Mouse (Mus musculus): ENCODE results near the gene Pik3r5. TPM values are rescaled to one million over a fixed set of nuclear protein-coding genes. Genes with fewer than 3 reads are reported as not detected.

Gene Pik3r5
- total and polyA plus RNA-seq, 2 experiments from 2014 or later: 0.65 to 1.4 TPM

- no peak overlapping the region for H3K9ac ChIP-seq (replicated peaks; ENCODE audit: low read length)
- no peak overlapping the region for H3K4me2 ChIP-seq (ENCODE audit: low read depth, low read length)
- H3K4me1 ChIP-seq (ENCODE audit: insufficient read depth, low read length): no peaks in the 10 kb centered on the region
- H3K27ac ChIP-seq: no peak overlapping the region
- DNase-seq (ENCODE audit: low spot score) (peak; percentile 25), ATAC-seq (no peak)
- no peaks in the 10 kb centered on the region for H3K27me3 ChIP-seq (ENCODE audit: insufficient read depth, low read length)
- H3K9me3 ChIP-seq (ENCODE audit: low read length): peaks cover 3% of the 10 kb centered on the region; the same call in 1 of the 2 replicates
- peak; percentile 82 for TF ChIP-seq CTCF (IDR thresholded peaks at IDR 0.05; ENCODE audit: low read depth)
- no peak overlapping the region for H3K4me3 ChIP-seq (ENCODE audit: low read length)
- 38% methylated on average over 9 of the region's 9 CpGs for WGBS
- H3K36me3 ChIP-seq (ENCODE audit: insufficient read depth, low read length): no peaks in the 10 kb centered on the region
These were observed 14.1 kb upstream of the Pik3r5 start for GRCm38 (mm10) chr11:68417831-68418230.

DNA sequence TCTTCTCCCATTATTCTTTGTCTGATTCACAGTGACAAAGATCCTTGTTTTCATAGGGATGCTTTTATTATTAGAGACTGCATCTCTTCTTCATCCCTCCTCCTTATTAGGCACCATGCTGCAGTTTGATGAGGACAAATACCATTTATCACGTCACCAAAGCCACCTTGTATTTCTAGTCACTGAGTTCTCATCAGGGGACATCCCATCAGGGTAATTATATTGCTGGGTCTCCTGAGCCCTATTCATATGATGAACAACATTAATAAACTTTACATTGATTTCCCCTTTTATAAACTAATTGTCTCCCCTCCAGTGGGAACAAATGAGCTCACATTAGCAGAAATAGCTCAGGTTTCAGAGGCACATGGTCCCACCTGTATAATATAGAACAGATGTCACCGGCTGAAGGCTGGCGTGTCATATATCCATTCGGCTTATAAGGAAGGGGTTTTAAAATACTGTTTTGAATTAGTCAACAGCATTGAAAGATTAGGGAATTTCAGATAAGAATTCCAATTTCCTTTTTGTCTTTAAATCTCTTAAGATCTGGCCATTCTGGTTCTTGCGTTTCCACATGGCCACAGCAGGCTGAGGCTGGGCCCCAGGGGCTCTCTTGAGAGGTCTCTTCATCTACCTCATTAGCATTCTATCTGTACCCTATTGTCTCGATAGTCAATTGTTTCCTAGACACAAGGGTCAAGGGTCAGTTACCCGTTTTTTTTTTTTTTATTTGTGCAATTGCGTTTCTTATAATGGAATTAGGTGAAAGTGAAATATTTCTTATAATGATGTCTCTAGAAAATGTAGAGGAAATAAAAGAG, 6.2 kb upstream of the Pik3r5 start:
- TF ChIP-seq CTCF (IDR thresholded peaks at IDR 0.05; ENCODE audit: low read depth): no peak
- H3K4me3 ChIP-seq (ENCODE audit: low read length): no peak overlapping the region
- H3K4me1 ChIP-seq (ENCODE audit: insufficient read depth, low read length): no peaks in the 10 kb centered on the region
- no peaks in the 10 kb centered on the region for H3K27me3 ChIP-seq (ENCODE audit: insufficient read depth, low read length)
- 33% methylated on average over 8 of the region's 8 CpGs for WGBS
- no peak overlapping the region for H3K9ac ChIP-seq (replicated peaks; ENCODE audit: low read length)
- ATAC-seq (no peak), DNase-seq (ENCODE audit: low spot score) (no peak)
- H3K4me2 ChIP-seq (ENCODE audit: low read depth, low read length): no peak overlapping the region
- no peak overlapping the region for H3K27ac ChIP-seq
- no peaks in the 10 kb centered on the region for H3K9me3 ChIP-seq (ENCODE audit: low read length)
- no peaks in the 10 kb centered on the region for H3K36me3 ChIP-seq (ENCODE audit: insufficient read depth, low read length)

DNA sequence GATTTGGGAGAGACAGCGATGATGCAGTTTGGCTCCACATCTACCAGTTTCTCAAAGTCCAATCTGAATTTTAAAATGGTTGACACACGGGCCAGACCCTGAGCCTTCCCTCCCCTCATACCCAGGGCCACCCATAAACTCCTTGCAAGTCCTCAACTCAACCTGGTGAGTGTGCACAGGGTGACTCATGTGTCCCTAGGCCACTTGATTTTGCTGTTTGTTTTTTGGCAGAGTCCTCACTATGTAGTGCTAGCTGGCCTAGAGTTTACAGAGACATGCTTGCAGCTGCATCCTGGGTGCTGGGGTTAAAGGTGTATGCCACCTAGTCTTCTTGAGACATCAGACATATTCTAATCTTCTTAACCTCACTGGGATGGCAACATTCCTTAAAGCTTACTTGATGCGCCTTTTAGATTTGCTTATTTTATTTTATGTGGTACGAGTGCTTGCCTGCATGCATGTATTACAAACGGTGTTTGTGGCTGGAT, 4.8 kb upstream of the Pik3r5 start:
- Histone ChIP-seq H3K36me3 (ENCODE audit: insufficient read depth, low read length) (no peaks in the 10 kb centered on the region), H3K27ac (no peak overlapping the region), H3K4me1 (ENCODE audit: insufficient read depth, low read length) (no peaks in the 10 kb centered on the region), H3K4me2 (ENCODE audit: low read depth, low read length) (no peak overlapping the region), H3K27me3 (ENCODE audit: insufficient read depth, low read length) (no peaks in the 10 kb centered on the region; the same call in 1 of the 2 replicates), H3K4me3 (ENCODE audit: low read length) (no peak overlapping the region), H3K9ac (replicated peaks; ENCODE audit: low read length) (no peak overlapping the region), H3K9me3 (ENCODE audit: low read length) (no peaks in the 10 kb centered on the region)
- no peak for ATAC-seq
- 80% methylated on average over 5 of the region's 5 CpGs for WGBS
- DNase-seq (ENCODE audit: low spot score): no peak
- no peak for TF ChIP-seq CTCF (IDR thresholded peaks at IDR 0.05; ENCODE audit: low read depth)

DNA sequence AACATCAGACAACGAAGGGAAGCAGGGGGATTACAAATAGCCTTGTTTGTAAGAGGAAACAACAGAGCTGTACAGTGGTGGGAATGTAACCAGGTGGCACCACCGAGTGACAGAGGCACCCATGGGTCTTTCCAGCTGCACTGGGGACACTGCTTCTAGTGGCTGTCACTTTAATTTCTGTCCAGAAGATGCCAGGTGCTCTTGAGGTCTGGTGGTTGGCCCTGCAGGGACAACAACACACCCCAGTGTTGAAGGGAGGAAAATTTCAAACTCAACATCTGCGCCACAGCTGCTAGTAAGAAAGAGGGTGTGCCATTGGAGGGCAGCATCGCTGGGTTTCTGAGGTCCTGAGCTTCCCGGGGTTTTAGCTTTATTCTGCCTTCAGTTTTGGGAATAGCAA, 1.3 kb upstream of the Pik3r5 start:
- no peak overlapping the region for H3K27ac ChIP-seq
- H3K9ac ChIP-seq (replicated peaks; ENCODE audit: low read length): no peak overlapping the region
- DNase-seq (ENCODE audit: low spot score): no peak
- WGBS: 75% methylated on average over 5 of the region's 5 CpGs
- no peaks in the 10 kb centered on the region for H3K36me3 ChIP-seq (ENCODE audit: insufficient read depth, low read length)
- TF ChIP-seq CTCF (IDR thresholded peaks at IDR 0.05; ENCODE audit: low read depth): no peak
- H3K9me3 ChIP-seq (ENCODE audit: low read length): no peaks in the 10 kb centered on the region
- no peaks in the 10 kb centered on the region; the same call in 1 of the 2 replicates for H3K4me1 ChIP-seq (ENCODE audit: insufficient read depth, low read length)
- no peak overlapping the region for H3K4me3 ChIP-seq (ENCODE audit: low read length)
- no peak for ATAC-seq
- H3K4me2 ChIP-seq (ENCODE audit: low read depth, low read length): no peak overlapping the region
- H3K27me3 ChIP-seq (ENCODE audit: insufficient read depth, low read length): no peaks in the 10 kb centered on the region; the same call in 1 of the 2 replicates

DNA sequence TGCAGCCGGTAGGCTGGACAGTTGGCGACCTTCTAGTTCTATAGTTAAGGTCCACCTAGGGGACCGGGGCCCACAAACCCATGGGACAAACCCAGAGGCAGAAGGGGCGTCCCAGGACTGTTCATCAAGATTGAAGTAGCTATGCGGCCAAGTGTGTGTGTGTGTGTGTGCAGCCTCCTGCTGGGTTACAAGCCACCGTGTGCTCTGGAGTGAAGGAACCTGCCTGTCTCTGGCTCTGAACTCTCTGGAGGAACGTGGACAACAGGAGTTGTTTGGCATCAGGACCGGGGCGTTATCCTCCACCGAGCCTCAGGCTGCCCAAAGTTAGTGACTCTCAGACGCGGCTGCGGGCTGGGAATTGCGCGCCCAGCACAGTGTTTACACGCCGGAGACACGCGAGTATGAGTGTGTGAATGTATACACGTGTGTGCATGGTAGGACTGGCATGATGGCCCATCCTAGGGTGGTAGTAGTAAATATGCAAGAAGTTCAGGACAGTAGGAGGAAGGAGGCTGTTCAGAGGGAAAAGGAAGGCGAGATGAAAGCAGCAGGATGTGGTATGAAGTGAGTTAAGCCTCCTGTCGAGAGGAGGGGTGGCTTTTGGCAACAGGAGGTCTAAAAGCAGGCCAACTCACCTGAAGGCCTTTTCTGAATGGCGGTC, 570 bp downstream of the Pik3r5 start:
- 0 out of 2 replicates have a peak overlapping the region, but pooled peaks have one; percentile 30 for H3K9ac ChIP-seq (replicated peaks; ENCODE audit: low read length)
- no peak overlapping the region for H3K27ac ChIP-seq
- no peaks in the 10 kb centered on the region for H3K9me3 ChIP-seq (ENCODE audit: low read length)
- no peaks in the 10 kb centered on the region; the same call in 1 of the 2 replicates for H3K27me3 ChIP-seq (ENCODE audit: insufficient read depth, low read length)
- ATAC-seq: 0 out of 2 replicates have a peak, but pooled peaks have one; percentile 15
- TF ChIP-seq CTCF (IDR thresholded peaks at IDR 0.05; ENCODE audit: low read depth): no peak
- H3K4me1 ChIP-seq (ENCODE audit: insufficient read depth, low read length): no peaks in the 10 kb centered on the region; the same call in 1 of the 2 replicates
- DNase-seq (ENCODE audit: low spot score): no peak
- 36% methylated on average over 23 of the region's 23 CpGs for WGBS
- H3K36me3 ChIP-seq (ENCODE audit: insufficient read depth, low read length): no peaks in the 10 kb centered on the region
- H3K4me3 ChIP-seq (ENCODE audit: low read length): peak overlapping the region; percentile 38
- H3K4me2 ChIP-seq (ENCODE audit: low read depth, low read length): peak overlapping the region; percentile 61

DNA sequence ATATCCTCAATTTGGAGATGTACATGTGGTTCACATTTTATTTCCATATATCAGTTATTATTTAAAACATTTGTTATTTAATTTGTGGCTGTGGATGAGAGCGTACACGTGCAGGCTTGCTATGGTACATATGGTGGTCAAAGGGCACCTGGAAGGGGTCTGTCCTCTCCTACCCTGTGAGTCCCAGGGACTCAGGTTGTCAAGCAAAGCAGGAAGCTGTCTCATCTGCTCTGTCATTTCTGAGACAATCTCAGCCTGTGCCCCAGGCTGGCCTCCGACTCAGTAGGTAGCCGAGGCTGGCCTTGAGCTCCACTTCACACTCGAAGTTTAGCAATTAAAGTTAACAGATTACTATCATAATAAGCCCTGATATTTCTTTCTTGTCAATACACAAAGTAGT, 1.6 kb downstream of the Pik3r5 start:
- TF ChIP-seq CTCF (IDR thresholded peaks at IDR 0.05; ENCODE audit: low read depth): no peak
- 91% methylated on average over 5 of the region's 5 CpGs for WGBS

More for the DNA sequence above, 1.6 kb downstream of the Pik3r5 start:
- Histone ChIP-seq H3K27ac (no peak overlapping the region), H3K9me3 (ENCODE audit: low read length) (no peaks in the 10 kb centered on the region), H3K4me2 (ENCODE audit: low read depth, low read length) (no peak overlapping the region), H3K9ac (replicated peaks; ENCODE audit: low read length) (no peak overlapping the region), H3K36me3 (ENCODE audit: insufficient read depth, low read length) (no peaks in the 10 kb centered on the region), H3K4me3 (ENCODE audit: low read length) (no peak overlapping the region), H3K27me3 (ENCODE audit: insufficient read depth, low read length) (no peaks in the 10 kb centered on the region; the same call in 1 of the 2 replicates), H3K4me1 (ENCODE audit: insufficient read depth, low read length) (no peaks in the 10 kb centered on the region; the same call in 1 of the 2 replicates)
- DNase-seq (ENCODE audit: low spot score) (no peak), ATAC-seq (no peak)

All from hindbrain, postnatal 0 days (tissue).